Mouse (Mus musculus): ENCODE data around the gene Cntnap1. TPM values are rescaled to one million over a fixed set of nuclear protein-coding genes. Genes with fewer than 3 reads are reported as not detected.

The Cntnap1 gene
- polyA plus RNA-seq (2014; fragmentation: Illumina TruSeq; extraction: RNeasy Lipid Tissue Mini Kit (QIAGEN cat#74804); ENCODE audit: low read depth, low replicate concordance), result 0.13 TPM

DNA sequence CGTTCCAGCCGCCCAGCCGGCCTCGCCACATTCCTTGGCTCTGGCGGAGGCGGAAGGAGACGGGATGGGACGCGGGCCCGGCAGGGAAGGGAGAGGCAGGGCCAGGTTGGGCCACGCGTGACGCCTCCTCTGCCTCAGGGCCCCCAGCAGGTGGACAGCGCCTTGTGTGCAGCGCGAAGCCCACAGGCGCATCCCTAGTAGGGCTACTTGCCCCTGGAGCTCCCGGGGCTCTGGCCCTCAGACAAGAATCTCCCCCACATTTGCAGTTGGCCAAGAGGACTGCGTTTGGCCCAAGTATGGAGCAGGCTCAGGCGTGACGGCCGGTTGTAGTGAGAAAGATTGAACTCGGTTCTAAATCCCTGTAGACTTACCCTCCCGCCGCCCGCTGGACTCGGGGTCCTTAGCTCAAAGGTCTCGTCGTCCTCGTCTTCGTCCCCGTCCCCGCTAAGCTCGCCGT is at the start of gene Cntnap1:
TSS of gene Cntnap1 (plus strand) at position 170 of the 457 bp plus-strand sequence.

DNA sequence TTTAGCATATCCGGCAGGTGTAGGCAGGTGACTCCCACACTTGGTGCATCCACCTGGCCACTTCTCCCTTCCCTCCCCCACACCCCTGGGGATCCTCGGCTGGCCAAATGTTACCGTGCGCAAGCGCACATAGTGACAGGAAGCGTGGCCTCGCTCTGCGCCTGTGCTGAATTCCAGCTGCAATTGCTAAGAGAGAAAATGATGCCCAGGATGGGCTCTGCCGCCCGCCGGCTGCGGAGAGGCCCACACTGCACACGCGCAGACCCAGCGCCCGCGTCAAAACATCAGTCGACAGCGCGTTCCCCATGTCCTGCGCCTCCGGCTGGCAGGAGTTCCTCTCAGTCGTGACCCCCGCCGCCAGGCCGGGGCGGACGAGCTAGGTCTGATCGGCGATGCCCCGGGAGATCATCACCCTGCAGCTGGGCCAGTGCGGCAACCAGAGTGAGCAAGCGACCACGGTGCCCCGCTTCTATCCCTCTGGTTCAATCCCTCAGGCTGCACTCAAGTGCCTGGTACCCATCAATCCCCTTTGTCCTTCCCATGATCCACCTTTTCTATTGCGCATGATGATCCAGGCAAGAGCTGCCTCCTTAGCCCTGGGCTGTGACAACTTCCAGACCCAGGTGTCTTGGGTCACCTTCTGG is 14.5 kb upstream of the Cntnap1 start, which contains the start of gene Tubg2:
TSS of gene Tubg2 (plus strand) at position 180 of the 644 bp plus-strand sequence.

DNA sequence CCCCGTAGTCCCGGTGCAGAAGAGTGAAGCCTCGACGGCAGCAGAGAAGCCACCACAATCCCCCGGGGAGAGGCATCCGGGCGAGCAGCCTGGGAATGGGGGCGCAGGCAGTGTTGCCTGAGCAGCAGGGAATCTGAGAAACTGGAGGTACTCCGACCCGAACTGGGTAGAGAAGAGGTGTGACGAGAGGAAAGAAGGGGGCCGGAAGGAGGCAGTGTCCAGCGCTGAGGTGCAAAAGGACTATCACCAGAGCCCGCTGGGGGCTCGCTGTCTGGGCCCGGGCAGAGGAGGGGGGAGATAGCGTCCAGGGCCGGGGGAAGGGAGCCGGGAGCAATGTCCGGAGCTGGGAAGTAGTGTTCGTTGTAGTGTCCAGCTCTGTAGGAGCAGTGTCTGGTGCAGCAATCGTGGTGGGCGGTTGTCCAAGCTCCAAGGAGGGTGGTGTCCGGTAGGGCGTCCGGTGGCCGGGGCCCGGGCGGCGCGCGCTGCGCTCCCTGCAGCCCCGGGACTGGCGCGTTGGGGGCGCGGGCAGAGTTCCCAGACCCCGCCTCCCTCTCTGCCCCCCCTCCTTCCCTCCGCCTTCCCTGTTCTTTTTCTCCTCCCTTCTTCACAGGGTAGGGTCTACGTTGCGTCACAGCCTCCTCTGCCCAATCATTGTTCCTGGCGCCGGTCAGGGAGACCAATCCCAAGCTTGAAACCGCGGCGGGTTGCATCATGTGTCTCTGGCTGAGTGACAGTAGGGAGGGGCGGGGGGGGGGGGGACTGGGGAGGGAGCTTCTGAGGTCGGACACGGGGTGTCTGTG is 688 bp downstream of the Cntnap1 start, which contains the start of gene Plekhh3:
TSS of gene Plekhh3 (minus strand) at position 541 of the 800 bp plus-strand sequence.

DNA sequence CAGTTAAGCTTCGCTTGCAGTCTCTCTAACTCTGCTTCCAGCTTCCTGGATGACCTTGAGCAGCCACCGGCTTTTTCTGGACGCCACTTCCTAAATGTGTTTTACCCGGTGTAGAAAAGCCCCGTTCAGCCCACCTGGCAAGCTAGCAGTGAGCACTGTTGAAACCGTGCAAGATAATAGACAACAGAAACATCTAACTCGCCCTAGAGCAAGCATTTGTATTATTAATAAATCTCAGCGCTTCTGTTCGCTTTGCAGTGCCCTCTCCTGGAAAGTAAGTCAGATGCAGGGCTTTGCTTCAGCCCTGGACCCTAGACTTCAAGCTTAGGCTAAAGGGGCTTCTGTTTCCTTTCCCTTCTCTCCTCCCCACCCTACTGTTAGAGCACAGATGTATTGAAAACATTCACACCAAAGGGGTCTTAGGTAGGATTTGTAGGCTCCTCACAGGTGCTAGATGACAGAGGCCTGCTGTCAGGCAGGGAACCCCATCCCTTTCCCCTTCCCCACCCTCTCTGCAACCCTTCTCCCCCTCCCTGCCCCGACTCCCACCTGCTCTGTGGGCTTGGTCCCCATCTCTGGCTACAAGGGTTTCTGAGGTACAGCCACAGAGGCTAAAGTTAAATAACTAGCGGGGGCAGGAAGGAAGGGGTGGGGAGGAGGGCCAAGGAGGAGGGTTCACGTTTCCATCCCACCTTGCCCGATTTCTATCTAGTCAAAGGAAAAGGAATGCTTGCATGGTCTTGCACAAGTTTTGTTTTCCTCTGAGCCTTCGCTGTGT is 4.7 kb downstream of the Cntnap1 start, which contains the start of gene Ccr10:
TSS of gene Ccr10 (minus strand) at position 593 of the 778 bp plus-strand sequence.

DNA sequence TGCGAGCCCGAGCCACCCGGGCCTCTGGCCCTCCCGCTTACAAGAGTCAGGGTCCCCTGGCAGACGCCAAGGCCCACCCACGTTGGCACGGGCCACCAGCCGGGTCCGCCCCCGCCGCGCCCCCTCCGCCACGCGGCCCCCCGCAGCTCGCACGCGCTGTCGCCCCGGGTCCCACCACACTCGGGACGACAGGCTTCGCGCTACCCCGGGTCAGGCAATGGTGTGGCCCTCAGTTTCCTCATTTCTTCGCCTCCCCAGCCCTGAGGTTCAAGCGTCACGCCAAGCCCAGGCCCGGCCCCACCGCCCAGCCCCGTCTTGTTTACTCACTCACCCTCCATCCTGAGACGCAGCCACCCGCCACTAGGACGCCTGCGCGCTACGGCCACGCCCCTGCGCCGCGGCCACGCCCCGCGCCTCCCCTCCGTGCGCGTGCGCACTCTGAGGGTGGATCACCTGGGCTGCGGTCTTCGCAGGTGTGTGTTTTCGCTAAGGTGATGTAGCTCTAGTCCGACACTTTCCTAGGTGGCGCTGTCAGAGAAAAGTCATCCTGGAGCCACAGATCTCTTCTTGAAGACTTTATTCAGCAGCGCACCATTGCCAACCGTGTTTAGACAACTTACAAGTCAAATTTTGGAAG is 55.9 kb downstream of the Cntnap1 start, which contains the start of gene Ezh1:
TSS of gene Ezh1 (minus strand) at position 399 of the 637 bp plus-strand sequence.

Other genes starting within 250 kb of the Cntnap1 start
- 10.7 TPM for gene Stat3, start 231.0 kb upstream of the Cntnap1 start, polyA plus RNA-seq (2014; fragmentation: Illumina TruSeq; extraction: RNeasy Lipid Tissue Mini Kit (QIAGEN cat#74804); ENCODE audit: low read depth, low replicate concordance)
- 5.4 TPM for gene Cavin1, start 199.6 kb upstream of the Cntnap1 start, polyA plus RNA-seq (2014; fragmentation: Illumina TruSeq; extraction: RNeasy Lipid Tissue Mini Kit (QIAGEN cat#74804); ENCODE audit: low read depth, low replicate concordance)
- 31.0 TPM for gene Atp6v0a1, start 161.1 kb upstream of the Cntnap1 start, polyA plus RNA-seq (2014; fragmentation: Illumina TruSeq; extraction: RNeasy Lipid Tissue Mini Kit (QIAGEN cat#74804); ENCODE audit: low read depth, low replicate concordance)
- 0.98 TPM for gene Naglu, start 100.5 kb upstream of the Cntnap1 start, polyA plus RNA-seq (2014; fragmentation: Illumina TruSeq; extraction: RNeasy Lipid Tissue Mini Kit (QIAGEN cat#74804); ENCODE audit: low read depth, low replicate concordance)
- gene Hsd17b1, start 92.1 kb upstream of the Cntnap1 start, polyA plus RNA-seq (2014; fragmentation: Illumina TruSeq; extraction: RNeasy Lipid Tissue Mini Kit (QIAGEN cat#74804); ENCODE audit: low read depth, low replicate concordance), result 0.62 TPM
- gene Coasy, start 88.0 kb upstream of the Cntnap1 start, polyA plus RNA-seq (2014; fragmentation: Illumina TruSeq; extraction: RNeasy Lipid Tissue Mini Kit (QIAGEN cat#74804); ENCODE audit: low read depth, low replicate concordance), result 1.7 TPM
- 8.3 TPM for gene Mlx, start 83.2 kb upstream of the Cntnap1 start, polyA plus RNA-seq (2014; fragmentation: Illumina TruSeq; extraction: RNeasy Lipid Tissue Mini Kit (QIAGEN cat#74804); ENCODE audit: low read depth, low replicate concordance)
- 124 TPM for gene Psmc3ip, start 75.1 kb upstream of the Cntnap1 start, polyA plus RNA-seq (2014; fragmentation: Illumina TruSeq; extraction: RNeasy Lipid Tissue Mini Kit (QIAGEN cat#74804); ENCODE audit: low read depth, low replicate concordance)
- 14.0 TPM for gene Retreg3, start 50.6 kb upstream of the Cntnap1 start, polyA plus RNA-seq (2014; fragmentation: Illumina TruSeq; extraction: RNeasy Lipid Tissue Mini Kit (QIAGEN cat#74804); ENCODE audit: low read depth, low replicate concordance)
- gene Tubg1, start 50.6 kb upstream of the Cntnap1 start, polyA plus RNA-seq (2014; fragmentation: Illumina TruSeq; extraction: RNeasy Lipid Tissue Mini Kit (QIAGEN cat#74804); ENCODE audit: low read depth, low replicate concordance), result 2.5 TPM
- gene Tubg2, start 14.6 kb upstream of the Cntnap1 start, polyA plus RNA-seq (2014; fragmentation: Illumina TruSeq; extraction: RNeasy Lipid Tissue Mini Kit (QIAGEN cat#74804); ENCODE audit: low read depth, low replicate concordance), result 0.22 TPM
- gene Plekhh3, start 828 bp downstream of the Cntnap1 start, polyA plus RNA-seq (2014; fragmentation: Illumina TruSeq; extraction: RNeasy Lipid Tissue Mini Kit (QIAGEN cat#74804); ENCODE audit: low read depth, low replicate concordance), result not detected
- not detected for gene Ccr10, start 4.9 kb downstream of the Cntnap1 start, polyA plus RNA-seq (2014; fragmentation: Illumina TruSeq; extraction: RNeasy Lipid Tissue Mini Kit (QIAGEN cat#74804); ENCODE audit: low read depth, low replicate concordance)
- 12.7 TPM for gene Ezh1, start 55.9 kb downstream of the Cntnap1 start, polyA plus RNA-seq (2014; fragmentation: Illumina TruSeq; extraction: RNeasy Lipid Tissue Mini Kit (QIAGEN cat#74804); ENCODE audit: low read depth, low replicate concordance)
- gene Ramp2, start 75.5 kb downstream of the Cntnap1 start, polyA plus RNA-seq (2014; fragmentation: Illumina TruSeq; extraction: RNeasy Lipid Tissue Mini Kit (QIAGEN cat#74804); ENCODE audit: low read depth, low replicate concordance), result 1.1 TPM
- 28.3 TPM for gene Vps25, start 83.2 kb downstream of the Cntnap1 start, polyA plus RNA-seq (2014; fragmentation: Illumina TruSeq; extraction: RNeasy Lipid Tissue Mini Kit (QIAGEN cat#74804); ENCODE audit: low read depth, low replicate concordance)
- gene Wnk4, start 90.0 kb downstream of the Cntnap1 start, polyA plus RNA-seq (2014; fragmentation: Illumina TruSeq; extraction: RNeasy Lipid Tissue Mini Kit (QIAGEN cat#74804); ENCODE audit: low read depth, low replicate concordance), result 1.5 TPM
- gene Cntd1, start 108.5 kb downstream of the Cntnap1 start, polyA plus RNA-seq (2014; fragmentation: Illumina TruSeq; extraction: RNeasy Lipid Tissue Mini Kit (QIAGEN cat#74804); ENCODE audit: low read depth, low replicate concordance), result 172 TPM
- 4.0 TPM for gene Coa3, start 108.6 kb downstream of the Cntnap1 start, polyA plus RNA-seq (2014; fragmentation: Illumina TruSeq; extraction: RNeasy Lipid Tissue Mini Kit (QIAGEN cat#74804); ENCODE audit: low read depth, low replicate concordance)
- gene Becn1, start 131.8 kb downstream of the Cntnap1 start, polyA plus RNA-seq (2014; fragmentation: Illumina TruSeq; extraction: RNeasy Lipid Tissue Mini Kit (QIAGEN cat#74804); ENCODE audit: low read depth, low replicate concordance), result 78.8 TPM
- 427 TPM for gene Psme3, start 145.7 kb downstream of the Cntnap1 start, polyA plus RNA-seq (2014; fragmentation: Illumina TruSeq; extraction: RNeasy Lipid Tissue Mini Kit (QIAGEN cat#74804); ENCODE audit: low read depth, low replicate concordance)
- 0.48 TPM for gene Aoc2, start 154.5 kb downstream of the Cntnap1 start, polyA plus RNA-seq (2014; fragmentation: Illumina TruSeq; extraction: RNeasy Lipid Tissue Mini Kit (QIAGEN cat#74804); ENCODE audit: low read depth, low replicate concordance)
- gene Aoc3, start 160.1 kb downstream of the Cntnap1 start, polyA plus RNA-seq (2014; fragmentation: Illumina TruSeq; extraction: RNeasy Lipid Tissue Mini Kit (QIAGEN cat#74804); ENCODE audit: low read depth, low replicate concordance), result 2.1 TPM
- not detected for gene G6pc, start 197.0 kb downstream of the Cntnap1 start, polyA plus RNA-seq (2014; fragmentation: Illumina TruSeq; extraction: RNeasy Lipid Tissue Mini Kit (QIAGEN cat#74804); ENCODE audit: low read depth, low replicate concordance)
- 4.6 TPM for gene Aarsd1, start 247.1 kb downstream of the Cntnap1 start, polyA plus RNA-seq (2014; fragmentation: Illumina TruSeq; extraction: RNeasy Lipid Tissue Mini Kit (QIAGEN cat#74804); ENCODE audit: low read depth, low replicate concordance)